Mouse (Mus musculus): Measurements from ENCODE around the gene Fam19a5.

Fam19a5 gene

GRCm38 (mm10) chr15:87668112-87668511 is 124.0 kb downstream of the Fam19a5 start:
- DNase-seq = no peak

DNA sequence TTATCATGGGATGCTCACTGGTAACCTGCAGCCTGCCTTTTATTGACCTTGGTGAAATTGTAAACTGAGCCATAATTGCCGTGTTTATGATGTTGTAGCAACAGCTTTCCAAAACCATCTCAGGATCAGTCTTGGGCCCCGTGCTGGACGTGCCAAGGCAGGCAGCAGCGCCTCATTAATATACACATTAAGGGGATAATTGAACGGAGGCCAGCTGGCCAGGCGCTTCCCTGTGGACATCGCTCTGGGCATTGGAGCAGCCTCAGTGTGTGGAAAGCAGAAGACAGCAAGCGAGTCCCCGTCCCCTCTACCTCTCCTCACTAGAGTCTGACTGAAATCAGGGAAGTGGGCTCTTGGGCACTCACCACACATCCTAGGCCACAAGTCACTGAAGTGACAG is 127.8 kb downstream of the Fam19a5 start:
- no peak for DNase-seq

DNA sequence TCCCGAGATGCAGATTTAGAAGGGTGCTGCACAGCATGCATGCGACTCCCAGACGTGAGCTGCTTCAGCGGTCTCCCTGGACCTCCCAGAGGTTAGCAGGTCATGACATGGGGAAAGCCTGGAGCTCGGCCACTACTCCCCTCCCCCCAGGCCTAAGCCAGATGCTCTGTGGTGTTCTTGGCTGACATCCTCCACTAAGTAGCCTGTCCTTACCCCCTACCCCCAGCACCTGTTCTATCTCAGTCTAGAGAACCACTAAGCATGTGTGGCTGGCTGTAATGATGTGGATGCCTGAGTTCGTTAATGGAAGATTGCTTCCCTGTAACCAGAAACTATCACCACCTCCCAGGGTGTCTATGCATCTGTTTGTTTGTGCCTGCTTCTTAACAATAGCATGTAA is 134.6 kb downstream of the Fam19a5 start:
- no peak for DNase-seq

GRCm38 (mm10) chr15:87682410-87682809 is 138.3 kb downstream of the Fam19a5 start:
- no peak for DNase-seq

DNA sequence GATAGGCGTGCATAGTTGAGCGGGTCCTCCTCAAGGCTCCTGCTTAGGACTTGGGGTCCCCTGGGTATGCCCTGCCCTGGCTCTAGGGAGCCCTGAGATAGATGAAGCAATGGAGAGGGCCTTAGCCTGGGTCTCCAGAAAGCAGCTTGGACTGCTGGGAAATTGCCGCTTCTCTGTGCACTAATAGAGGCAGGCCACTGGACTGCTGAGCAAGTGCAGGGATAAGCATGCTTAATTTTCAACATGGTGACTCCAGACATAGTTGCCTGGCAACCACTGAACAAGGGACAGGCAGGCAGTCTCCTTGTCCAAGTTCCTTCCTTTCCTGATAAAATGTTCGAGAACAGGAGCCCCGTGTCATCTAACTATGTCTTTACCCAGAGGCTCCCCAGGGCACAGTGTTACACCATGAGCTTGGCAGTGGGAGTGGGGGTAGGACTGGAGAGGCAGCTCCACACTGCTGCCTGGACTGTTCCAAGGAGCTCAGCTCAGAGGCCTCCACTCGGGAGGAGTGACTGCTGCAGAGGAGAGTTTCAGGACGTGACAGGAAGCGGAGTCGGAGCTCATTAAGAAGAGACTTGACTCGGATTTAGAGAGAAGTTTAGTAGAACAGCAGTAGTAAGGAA is 142.4 kb downstream of the Fam19a5 start:
- no peak for DNase-seq

DNA sequence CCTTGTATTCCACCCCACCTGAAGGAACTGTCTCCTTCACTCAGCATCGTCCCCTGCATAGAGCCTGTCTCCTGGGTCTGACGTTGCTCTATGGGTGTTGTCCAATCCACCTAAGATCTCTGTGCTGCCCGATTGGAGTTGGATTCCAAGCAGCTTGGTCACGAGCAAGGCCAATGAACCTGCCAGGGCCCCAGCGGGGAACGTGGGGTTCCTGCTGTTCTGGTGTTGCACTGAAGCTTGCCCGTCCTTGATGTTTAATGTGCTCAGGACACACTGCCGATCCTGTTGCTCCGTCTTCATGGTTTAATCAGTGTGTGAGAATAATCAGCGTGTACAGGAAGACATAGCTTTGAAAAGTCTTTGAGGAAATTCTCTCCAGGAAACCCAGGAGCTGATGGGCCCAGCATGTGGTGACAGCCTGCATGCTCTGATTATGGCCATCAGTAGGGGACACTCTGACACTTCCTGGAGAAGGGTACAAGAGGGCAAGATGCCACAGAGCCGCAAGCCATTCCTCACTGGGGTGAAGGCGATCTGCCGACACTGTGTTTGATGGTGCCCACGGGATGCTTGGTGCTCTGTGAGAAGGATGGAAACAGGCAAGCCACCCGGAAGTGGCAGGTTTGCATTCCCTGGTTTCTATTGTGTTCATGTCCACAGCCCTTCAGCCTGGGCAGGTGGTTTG is 147.3 kb downstream of the Fam19a5 start:
- DNase-seq = no peak

DNA sequence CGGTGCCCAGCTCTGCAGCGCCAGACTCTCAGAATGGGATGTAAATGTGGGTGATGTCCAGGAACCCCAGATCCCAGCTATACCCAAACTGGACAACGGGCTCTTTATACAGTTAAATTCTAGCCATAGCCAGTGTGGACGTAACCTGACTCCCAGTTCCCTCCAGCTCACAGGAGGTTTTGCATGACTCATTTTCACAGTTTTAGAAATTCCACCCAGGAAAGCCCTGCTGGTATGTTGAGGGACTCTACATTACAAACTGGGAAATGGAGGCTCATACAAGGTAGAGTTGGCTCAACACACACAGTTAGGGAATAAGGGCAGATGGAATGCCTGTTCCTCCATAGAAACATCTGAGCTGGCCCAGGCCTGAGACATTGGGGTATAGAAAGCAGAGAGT is 147.9 kb downstream of the Fam19a5 start:
- DNase-seq = no peak

DNA sequence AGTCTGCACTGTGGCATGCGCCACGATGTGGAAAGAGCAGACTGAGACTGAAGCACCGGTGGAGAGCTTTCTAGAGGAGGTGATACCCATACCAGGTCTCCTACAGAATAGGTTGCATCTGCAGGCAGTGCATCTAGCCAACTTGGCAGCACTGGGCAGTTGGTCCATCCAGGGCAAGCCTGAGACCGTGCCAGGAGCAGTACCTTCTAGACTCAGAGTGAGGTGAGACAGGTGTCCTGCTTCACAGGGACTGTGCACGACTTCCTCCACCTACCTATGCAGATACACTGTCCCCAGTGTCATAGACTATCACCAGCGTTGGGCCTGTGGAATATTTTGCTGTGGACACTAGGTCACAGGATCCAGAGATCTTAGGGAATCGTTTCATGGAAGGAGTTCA is 148.3 kb downstream of the Fam19a5 start:
- DNase-seq = no peak

DNA sequence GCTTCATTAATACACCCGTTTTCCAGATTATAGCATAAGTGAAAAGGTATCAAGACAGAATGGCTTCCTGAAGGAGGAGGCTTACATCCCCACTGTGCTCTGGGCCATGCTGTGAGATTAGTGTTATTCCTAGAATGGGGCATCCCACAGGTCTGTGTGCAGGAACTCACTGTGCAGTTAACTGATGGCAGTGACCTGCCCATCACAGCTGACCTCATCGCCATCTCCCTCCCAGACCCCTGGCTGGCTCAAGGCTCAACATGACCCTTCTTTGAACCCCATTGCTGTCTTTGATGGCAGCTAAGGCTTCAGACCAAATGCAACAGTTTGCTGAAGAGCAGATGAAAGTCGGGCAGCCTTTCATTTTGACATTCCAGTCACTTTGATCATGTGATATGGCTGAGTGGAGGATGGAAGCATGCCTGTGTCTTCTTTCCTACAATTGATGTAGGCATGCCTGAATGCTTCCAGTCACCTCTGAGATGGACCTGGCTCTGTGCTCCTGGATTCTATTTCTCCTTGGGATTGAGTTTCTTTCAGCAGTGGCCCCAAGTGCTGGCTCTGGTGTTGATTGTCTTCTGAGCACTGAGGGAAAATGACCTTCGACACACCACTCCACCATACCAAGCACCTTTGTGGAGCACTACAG is 148.9 kb downstream of the Fam19a5 start:
- no peak for DNase-seq

- no peak for DNase-seq
Measured at GRCm38 (mm10) chr15:87697433-87697996, 153.4 kb downstream of the Fam19a5 start.

- no peak for DNase-seq
Measured at GRCm38 (mm10) chr15:87698562-87699320, 154.6 kb downstream of the Fam19a5 start.

GRCm38 (mm10) chr15:87702821-87703220 is 158.7 kb downstream of the Fam19a5 start:
- no peak for DNase-seq

DNA sequence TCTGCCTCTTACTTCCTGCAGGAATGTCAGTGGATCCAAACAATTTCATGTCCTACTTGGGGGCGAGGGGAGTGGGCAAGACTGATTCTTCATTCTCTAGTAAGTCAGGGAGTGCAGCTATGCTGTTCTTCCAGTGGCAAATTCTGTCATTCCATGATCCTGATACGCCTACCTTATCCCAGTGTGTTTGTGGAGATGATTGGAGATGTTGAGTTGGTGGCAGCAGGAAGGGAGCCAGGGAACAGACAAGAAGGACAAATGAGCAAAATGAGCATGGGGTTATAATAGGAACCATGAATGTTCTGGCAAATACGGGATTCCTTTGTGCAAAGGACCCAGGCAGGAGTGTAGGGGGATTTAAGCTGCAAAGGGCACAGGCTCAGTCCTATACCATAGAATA is 159.2 kb downstream of the Fam19a5 start:
- DNase-seq = no peak

GRCm38 (mm10) chr15:87711790-87712189 is 167.7 kb downstream of the Fam19a5 start:
- no peak for DNase-seq

- no peak for DNase-seq
Measured at GRCm38 (mm10) chr15:87712221-87712620, 168.1 kb downstream of the Fam19a5 start.

DNA sequence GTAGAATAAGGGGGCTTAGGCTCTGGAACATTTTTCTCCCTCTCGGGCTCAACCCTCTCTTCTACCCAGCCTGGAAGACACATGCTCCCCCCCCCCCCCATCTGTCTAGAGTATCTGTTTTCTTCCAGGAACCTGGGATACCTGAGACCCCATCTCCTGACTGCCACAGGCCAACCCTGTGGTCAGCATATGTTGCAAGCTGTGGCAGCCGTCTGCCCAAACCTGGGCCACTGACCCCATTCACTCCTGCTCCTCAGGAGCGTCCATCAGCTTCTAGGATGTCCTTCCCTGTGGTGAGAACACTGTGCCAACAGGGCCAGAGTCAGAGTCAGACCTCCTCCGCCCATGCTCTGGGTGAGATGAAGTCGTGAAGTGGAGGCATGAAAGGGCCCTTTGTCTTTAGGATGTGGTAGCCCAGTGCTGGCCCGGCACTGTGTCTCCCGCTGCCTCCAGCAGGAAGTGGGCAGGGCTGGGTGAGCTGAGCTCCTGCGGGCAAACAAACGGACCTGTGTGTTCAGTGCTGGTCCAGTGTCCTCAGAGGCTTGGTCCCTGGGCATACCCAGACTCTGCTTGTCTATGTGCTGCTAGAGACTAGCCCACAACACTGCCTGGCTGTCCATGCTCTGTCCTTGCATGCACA is 171.1 kb downstream of the Fam19a5 start:
- no peak for DNase-seq

GRCm38 (mm10) chr15:87717056-87717455 is 173.0 kb downstream of the Fam19a5 start:
- no peak for DNase-seq

- no peak for DNase-seq
Measured at GRCm38 (mm10) chr15:87723455-87723986, 179.4 kb downstream of the Fam19a5 start.

DNA sequence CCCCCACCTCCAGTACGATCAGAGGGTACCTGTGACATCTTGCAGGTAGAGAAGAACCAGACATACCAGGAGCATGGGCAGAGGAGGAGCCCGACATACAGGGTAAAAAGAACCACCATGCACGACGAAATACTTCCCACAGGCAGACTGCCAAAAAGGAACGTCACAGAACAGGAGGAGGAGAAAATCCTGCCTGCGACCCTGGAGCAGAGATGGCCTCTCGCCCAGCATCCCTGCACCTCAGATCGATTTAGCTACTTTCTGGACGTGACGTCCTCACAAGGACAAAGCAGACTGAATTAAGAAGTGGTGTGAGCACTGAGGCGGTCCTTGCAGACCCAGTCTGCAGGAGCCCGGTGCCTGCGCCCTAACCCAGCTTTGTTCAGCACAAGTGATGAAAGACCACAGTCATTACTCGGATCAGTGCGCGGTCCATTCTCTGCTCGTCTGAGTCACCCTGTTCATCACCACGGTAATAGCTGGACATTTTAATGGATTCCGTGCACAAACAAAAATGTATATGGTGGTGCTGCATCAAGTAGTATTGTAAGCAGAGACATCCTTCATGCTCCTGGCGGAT is 182.6 kb downstream of the Fam19a5 start:
- no peak for DNase-seq

GRCm38 (mm10) chr15:87736345-87736744 is 192.2 kb downstream of the Fam19a5 start:
- no peak for DNase-seq

DNA sequence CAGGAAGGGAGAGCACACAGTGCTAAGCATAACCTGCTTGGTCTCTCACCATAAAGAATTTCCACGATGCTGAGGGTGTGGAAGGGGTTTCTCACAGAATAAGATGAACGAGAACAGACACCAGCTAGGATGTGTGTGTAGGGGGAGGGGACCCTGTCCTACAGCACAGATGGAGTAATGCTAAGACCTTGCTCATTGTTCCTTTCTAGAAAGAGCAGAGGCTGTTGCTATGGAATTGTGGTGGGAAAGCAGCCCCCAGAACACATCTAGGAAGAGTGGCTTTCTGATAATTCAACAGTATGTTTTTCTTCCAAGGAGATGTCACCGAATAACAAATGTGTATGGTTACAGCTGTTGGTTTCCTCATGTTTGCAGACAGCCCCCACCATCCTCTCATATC is 211.4 kb downstream of the Fam19a5 start:
- no peak for DNase-seq

- no peak for DNase-seq
Measured at GRCm38 (mm10) chr15:87765876-87766275, 221.8 kb downstream of the Fam19a5 start.

Data from kidney, adult 11 months (tissue).